Mouse (Mus musculus) stomach, embryonic 16.5 days (tissue): Measurements from ENCODE around the gene Nr2c2. TPM values are rescaled to one million over a fixed set of nuclear protein-coding genes. Genes with fewer than 3 reads are reported as not detected.

Experiments used
- ATAC-seq: fragments of 200-750 bp; cut with Nextera tagmentation; 2 replicates; pipeline ENCODE4 v1.8.0; 2017; ENCODE audit warnings: moderate number of reproducible peaks, moderate TSS enrichment; ENCODE audit not compliant: insufficient read depth, low FRiP score
- H3K27ac ChIP-seq: fragments of 300-500 bp; sonication (generic); 2 replicates; pipeline ENCODE4 v1.5.1; 2014; ENCODE audit warnings: low read length
- H3K27me3 ChIP-seq: fragments of 300-500 bp; sonication (generic); 2 replicates; pipeline ENCODE4 v1.6.1; 2014; ENCODE audit warnings: low read length, control low read depth, mixed read lengths; ENCODE audit not compliant: control insufficient read depth, insufficient read depth
- H3K36me3 ChIP-seq: fragments of 300-500 bp; sonication (generic); 2 replicates; pipeline ENCODE4 v1.6.1; 2014; ENCODE audit warnings: low read length; ENCODE audit not compliant: control insufficient read depth, insufficient read depth
- H3K4me1 ChIP-seq: fragments of 300-500 bp; sonication (generic); 2 replicates; pipeline ENCODE4 v1.6.1; 2014; ENCODE audit warnings: low read length, control low read depth, mixed read lengths; ENCODE audit not compliant: control insufficient read depth, insufficient read depth
- H3K4me2 ChIP-seq: fragments of 300-500 bp; sonication (generic); 2 replicates; pipeline ENCODE4 v1.6.1; 2014; ENCODE audit warnings: low read depth, low read length, mixed read lengths
- H3K4me3 ChIP-seq: fragments of 300-500 bp; sonication (generic); replicated peaks from 2 replicates; pipeline ENCODE4 v1.5.1; 2014; ENCODE audit warnings: mild to moderate bottlenecking, low read length
- H3K9ac ChIP-seq: fragments of 300-500 bp; sonication (generic); 2 replicates; pipeline ENCODE4 v1.6.1; 2014; ENCODE audit warnings: low read length
- H3K9me3 ChIP-seq: fragments of 300-500 bp; sonication (generic); replicated peaks from 2 replicates; pipeline ENCODE4 v1.6.1; 2016; ENCODE audit warnings: low read length, control low read depth; ENCODE audit not compliant: control insufficient read depth
- WGBS: fragments of 180-500 bp; shearing (Covaris S2); extraction: QIAGEN DNeasy Blood & Tissue Kit; methylation state at CpG from one replicate; pipeline ENCODE4 v1.1.7; 2014; 5-methylcytosine and 5-hydroxymethylcytosine counted together
- polyA plus RNA-seq: library from polyadenylated mRNA; unstranded; fragments of >200 nt; fragmentation: Nextera tagmentation; extraction: Ambion mirVana; gene quantifications from 2 replicates; pipeline ENCODE4 v1.2.1, GENCODE M21; 2015

The Nr2c2 gene
- polyA plus RNA-seq, 1 experiment from 2014 or later: 14.7 TPM

GRCm38 (mm10) chr6:92093869-92094268 is 2.7 kb downstream of the Nr2c2 start:
- Histone ChIP-seq H3K27me3 (no peaks in the 10 kb centered on the region), H3K4me2 (no peak overlapping the region), H3K9ac (no peak overlapping the region), H3K9me3 (no peaks in the 10 kb centered on the region), H3K27ac (no peak overlapping the region), H3K4me1 (peaks cover 31% of the 10 kb centered on the region), H3K4me3 (no peak overlapping the region), H3K36me3 (no peaks in the 10 kb centered on the region)
- ATAC-seq: no peak
- 80% methylated on average over 2 of the region's 2 CpGs for WGBS

GRCm38 (mm10) chr6:92100679-92101360 is 9.6 kb downstream of the Nr2c2 start:
- Histone ChIP-seq H3K4me1 (0 out of 2 replicates have a peak, but pooled peaks cover 4% of the 10 kb centered on the region), H3K36me3 (no peaks in the 10 kb centered on the region), H3K4me3 (no peak overlapping the region), H3K4me2 (no peak overlapping the region), H3K27ac (no peak overlapping the region), H3K27me3 (no peaks in the 10 kb centered on the region), H3K9me3 (no peaks in the 10 kb centered on the region), H3K9ac (no peak overlapping the region)
- 65% methylated on average over 2 of the region's 2 CpGs for WGBS
- no peak for ATAC-seq

- no peak for ATAC-seq
- no peaks in the 10 kb centered on the region for H3K9me3 ChIP-seq
- no peaks in the 10 kb centered on the region for H3K4me1 ChIP-seq
- no peaks in the 10 kb centered on the region for H3K27me3 ChIP-seq
- no peak overlapping the region for H3K9ac ChIP-seq
- H3K4me3 ChIP-seq: no peak overlapping the region
- no peak overlapping the region for H3K27ac ChIP-seq
- no peak overlapping the region for H3K4me2 ChIP-seq
- H3K36me3 ChIP-seq: no peaks in the 10 kb centered on the region
Measured at GRCm38 (mm10) chr6:92124547-92124946, 33.4 kb downstream of the Nr2c2 start.

GRCm38 (mm10) chr6:92126861-92127468 is 35.8 kb downstream of the Nr2c2 start:
- H3K36me3 ChIP-seq: no peaks in the 10 kb centered on the region
- no peak overlapping the region for H3K27ac ChIP-seq
- H3K9ac ChIP-seq: no peak overlapping the region
- no peaks in the 10 kb centered on the region for H3K9me3 ChIP-seq
- ATAC-seq: no peak
- H3K4me1 ChIP-seq: no peaks in the 10 kb centered on the region
- no peak overlapping the region for H3K4me2 ChIP-seq
- no peaks in the 10 kb centered on the region for H3K27me3 ChIP-seq
- 92% methylated on average over 1 of the region's 1 CpGs for WGBS
- no peak overlapping the region for H3K4me3 ChIP-seq

DNA sequence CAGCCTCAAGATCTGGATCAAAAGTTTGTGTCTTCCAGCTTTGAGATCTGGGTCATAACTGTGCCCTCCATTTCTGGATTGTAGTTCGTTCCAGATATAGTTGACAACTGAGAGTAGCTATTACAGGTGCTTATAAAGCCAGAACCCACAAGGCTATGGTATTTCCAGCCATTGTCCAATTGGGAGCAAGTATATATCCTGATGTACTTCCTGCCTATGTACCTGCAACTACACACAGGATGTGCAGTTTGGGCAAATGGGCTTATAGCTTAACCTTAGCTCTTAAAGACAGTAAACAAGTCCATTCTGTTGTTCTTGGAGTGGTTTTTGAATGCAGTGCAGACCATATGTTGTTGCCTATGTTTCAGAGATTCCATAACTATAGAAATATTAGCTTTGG is 40.3 kb downstream of the Nr2c2 start:
- Histone ChIP-seq H3K9me3 (no peaks in the 10 kb centered on the region), H3K27me3 (no peaks in the 10 kb centered on the region), H3K36me3 (peaks cover 4% of the 10 kb centered on the region; the same call in 1 of the 2 replicates), H3K9ac (no peak overlapping the region), H3K4me3 (no peak overlapping the region), H3K4me1 (0 out of 2 replicates have a peak, but pooled peaks cover 3% of the 10 kb centered on the region), H3K27ac (no peak overlapping the region), H3K4me2 (no peak overlapping the region)
- 89% methylated on average over 1 of the region's 1 CpGs for WGBS
- ATAC-seq: no peak

DNA sequence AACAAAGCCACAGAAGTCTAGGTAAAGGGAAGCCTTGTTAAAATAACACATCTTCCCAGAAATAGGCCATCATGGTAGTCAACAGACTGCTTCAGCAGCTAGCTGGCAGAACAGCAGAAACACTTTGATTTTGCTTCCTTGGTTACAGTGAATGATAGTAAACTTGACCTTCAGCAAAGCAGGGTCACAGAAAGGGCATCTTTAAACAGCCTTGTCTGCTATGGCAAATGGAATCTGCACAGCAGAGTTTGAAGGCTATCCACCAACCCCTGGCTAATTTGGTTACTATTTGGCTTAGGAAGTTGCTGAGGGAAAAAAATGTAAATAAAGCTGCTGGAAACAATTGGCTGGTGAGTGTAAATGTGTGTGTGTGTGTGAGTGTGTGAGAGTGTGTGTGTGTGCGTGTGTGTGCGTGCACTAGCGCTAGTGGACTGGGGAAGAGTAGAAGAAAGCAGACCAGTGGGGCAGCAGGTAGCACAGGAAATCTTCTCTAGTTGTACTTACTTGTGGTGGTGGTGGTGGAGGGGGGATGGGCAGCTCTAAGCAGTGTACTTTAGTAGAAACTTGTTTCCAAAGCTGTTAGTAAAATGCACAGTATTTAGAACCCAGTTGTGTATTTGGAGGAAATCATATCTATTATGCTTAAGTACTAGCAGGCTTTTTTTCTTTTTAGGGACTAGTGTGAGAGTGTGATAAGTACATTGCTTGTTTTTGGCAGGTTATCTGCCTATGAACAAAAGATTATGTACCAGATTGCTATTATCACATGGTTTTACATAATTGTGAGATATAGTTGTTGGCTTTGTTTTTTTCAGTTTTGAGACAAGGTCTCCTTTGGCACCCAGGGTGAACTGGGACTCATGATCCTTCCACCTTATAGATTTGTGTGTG is 41.1 kb downstream of the Nr2c2 start:
- no peaks in the 10 kb centered on the region for H3K9me3 ChIP-seq
- H3K4me3 ChIP-seq: no peak overlapping the region
- H3K4me2 ChIP-seq: no peak overlapping the region
- no peak overlapping the region for H3K9ac ChIP-seq
- H3K4me1 ChIP-seq: 0 out of 2 replicates have a peak, but pooled peaks cover 3% of the 10 kb centered on the region
- ATAC-seq: no peak
- 59% methylated on average over 3 of the region's 3 CpGs for WGBS
- H3K27ac ChIP-seq: no peak overlapping the region
- no peaks in the 10 kb centered on the region for H3K27me3 ChIP-seq
- peaks cover 4% of the 10 kb centered on the region; the same call in 1 of the 2 replicates for H3K36me3 ChIP-seq

DNA sequence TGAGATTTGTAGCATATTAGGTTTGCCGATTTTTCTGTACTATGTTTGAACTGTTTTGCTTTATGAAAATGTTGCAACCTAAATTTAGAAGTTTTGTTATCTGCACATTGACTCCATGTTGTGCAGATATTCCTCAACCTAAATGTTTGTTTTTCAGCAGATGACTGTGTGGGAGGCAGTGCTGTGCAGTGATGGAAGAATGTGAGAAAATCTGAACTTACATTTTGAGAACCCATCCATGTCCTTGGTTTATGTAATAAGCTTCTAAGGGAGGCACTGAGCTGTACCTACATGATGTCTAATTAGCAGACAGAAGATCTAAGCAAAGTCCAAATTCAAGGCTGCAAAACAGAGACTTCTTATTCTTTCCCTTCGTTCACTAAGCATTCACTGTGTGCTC is 42.4 kb downstream of the Nr2c2 start:
- H3K4me1 ChIP-seq: 0 out of 2 replicates have a peak, but pooled peaks cover 3% of the 10 kb centered on the region
- no peaks in the 10 kb centered on the region for H3K9me3 ChIP-seq
- H3K4me3 ChIP-seq: no peak overlapping the region
- no peaks in the 10 kb centered on the region for H3K27me3 ChIP-seq
- no peak for ATAC-seq
- 89% methylated on average over 2 of the region's 2 CpGs for WGBS
- no peak overlapping the region for H3K9ac ChIP-seq
- peaks cover 4% of the 10 kb centered on the region; the same call in 1 of the 2 replicates for H3K36me3 ChIP-seq
- H3K27ac ChIP-seq: no peak overlapping the region
- no peak overlapping the region for H3K4me2 ChIP-seq

DNA sequence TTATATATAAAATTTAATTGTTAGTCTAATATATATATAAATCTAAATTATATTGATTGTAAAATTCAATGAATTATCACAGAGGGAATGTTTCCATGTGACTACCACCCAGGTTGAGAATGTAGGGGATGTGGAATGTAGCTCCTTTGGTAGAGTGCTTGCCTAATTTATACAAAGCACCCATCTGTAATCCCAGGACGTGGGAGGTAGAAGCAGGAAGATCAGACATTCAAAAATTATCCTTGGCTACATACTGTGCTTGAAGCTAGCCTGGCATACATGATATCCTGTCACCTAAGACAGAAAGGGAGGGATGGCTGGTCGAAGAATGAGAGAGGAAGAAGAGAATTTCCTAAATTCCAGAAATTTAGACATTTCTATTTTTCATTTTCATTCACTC is 45.2 kb downstream of the Nr2c2 start:
- H3K4me3 ChIP-seq: no peak overlapping the region
- 0 out of 2 replicates have a peak, but pooled peaks cover 3% of the 10 kb centered on the region for H3K4me1 ChIP-seq
- WGBS: 63% methylated on average over 2 of the region's 2 CpGs
- H3K4me2 ChIP-seq: no peak overlapping the region
- no peaks in the 10 kb centered on the region for H3K27me3 ChIP-seq
- no peaks in the 10 kb centered on the region for H3K9me3 ChIP-seq
- no peak overlapping the region for H3K9ac ChIP-seq
- no peak overlapping the region for H3K27ac ChIP-seq
- ATAC-seq: no peak
- peaks cover 4% of the 10 kb centered on the region; the same call in 1 of the 2 replicates for H3K36me3 ChIP-seq

DNA sequence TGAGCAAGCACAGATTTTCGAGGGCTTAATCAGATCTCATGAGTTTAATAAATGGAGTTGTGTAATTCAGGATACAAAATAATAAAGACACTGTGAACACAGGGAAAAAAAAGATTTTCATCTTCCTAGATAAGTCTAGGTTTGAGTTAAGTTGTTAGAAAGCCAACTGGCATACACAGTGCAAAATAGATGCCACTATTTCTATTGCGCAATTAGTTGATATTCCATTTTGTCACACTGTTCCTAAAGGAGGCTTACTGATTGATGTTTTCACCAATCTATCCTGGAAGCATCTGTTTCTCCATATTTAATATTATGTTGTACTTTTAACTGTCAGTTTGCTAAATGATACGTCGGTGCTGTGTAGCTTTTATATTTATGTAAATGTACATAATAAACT is 54.7 kb downstream of the Nr2c2 start:
- H3K4me2 ChIP-seq: no peak overlapping the region
- WGBS: 92% methylated on average over 4 of the region's 4 CpGs
- no peak overlapping the region for H3K4me3 ChIP-seq
- no peaks in the 10 kb centered on the region for H3K27me3 ChIP-seq
- no peak overlapping the region for H3K27ac ChIP-seq
- no peak overlapping the region for H3K9ac ChIP-seq
- ATAC-seq: no peak
- no peaks in the 10 kb centered on the region for H3K4me1 ChIP-seq
- no peaks in the 10 kb centered on the region for H3K9me3 ChIP-seq
- H3K36me3 ChIP-seq: peaks cover 17% of the 10 kb centered on the region; the same call in 1 of the 2 replicates
